Mouse (Mus musculus) liver, embryonic 14.5 days (tissue): ENCODE results near the gene March1. TPM values are rescaled to one million over a fixed set of nuclear protein-coding genes. Genes with fewer than 3 reads are reported as not detected.

Experiments used
- ATAC-seq: fragments of 200-750 bp; cut with Nextera tagmentation; 2 replicates; pipeline ENCODE4 v1.8.0; 2017; ENCODE audit warnings: moderate number of reproducible peaks, mild to moderate bottlenecking, moderate library complexity; ENCODE audit not compliant: insufficient read depth
- DNase-seq, 3 experiments: peaks; one replicate each; pipeline ENCODE4 v3.0.0-alpha.2; 2012 to 2013; ENCODE audit warnings: low read depth in 3 of 3, low spot score in 3 of 3
- H3K27ac ChIP-seq: fragments of 300-500 bp; sonication (generic); 2 replicates; pipeline ENCODE4 v1.5.1; 2014; ENCODE audit warnings: moderate library complexity, mild to moderate bottlenecking, control low read depth, inconsistent platforms
- H3K27me3 ChIP-seq: fragments of 300-500 bp; sonication (generic); 2 replicates; pipeline ENCODE4 v1.6.1; 2014; ENCODE audit warnings: mild to moderate bottlenecking, low read length, moderate library complexity; ENCODE audit not compliant: control insufficient read depth, insufficient read depth
- H3K36me3 ChIP-seq: fragments of 300-500 bp; sonication (generic); replicated peaks from 2 replicates; pipeline ENCODE4 v1.6.1; 2014; ENCODE audit warnings: low read depth; ENCODE audit not compliant: control insufficient read depth, insufficient read depth
- H3K4me1 ChIP-seq, 2 experiments: fragments of 200-500 bp in 1 of 2; fragments of 300-500 bp in 1 of 2; sonication (generic) in 1 of 2; replicated peaks; 2 replicates each; pipeline ENCODE4 v1.6.1; 2012 to 2014; ENCODE audit warnings: antibody characterized with exemption in 1 of 2, inconsistent platforms in 1 of 2, low read length in 1 of 2; ENCODE audit not compliant: control insufficient read depth in 2 of 2, insufficient read depth in 2 of 2
- H3K4me2 ChIP-seq: fragments of 300-500 bp; sonication (generic); 2 replicates; pipeline ENCODE4 v1.6.1; 2014; ENCODE audit warnings: low read depth, mild to moderate bottlenecking, control low read depth, moderate library complexity
- H3K4me3 ChIP-seq, 2 experiments: fragments of 200-500 bp in 1 of 2; fragments of 300-500 bp in 1 of 2; sonication (generic) in 1 of 2; 2 replicates each; pipeline ENCODE4 v1.5.1; 2012 to 2014; ENCODE audit warnings: low read depth in 2 of 2, low read length in 2 of 2, mild to moderate bottlenecking in 2 of 2, control low read depth in 1 of 2, inconsistent platforms in 1 of 2, moderate library complexity in 1 of 2; ENCODE audit not compliant: insufficient read depth in 1 of 2
- H3K9ac ChIP-seq: fragments of 300-500 bp; sonication (generic); replicated peaks from 2 replicates; pipeline ENCODE4 v1.6.1; 2014; ENCODE audit warnings: mild to moderate bottlenecking, control low read depth, moderate library complexity
- H3K9me3 ChIP-seq: fragments of 300-500 bp; sonication (generic); 2 replicates; pipeline ENCODE4 v1.6.1; 2016; ENCODE audit warnings: low read length, mixed read lengths; ENCODE audit not compliant: control insufficient read depth
- CTCF ChIP-seq: IDR thresholded peaks from 2 replicates; pipeline ENCODE4 v1.5.1; 2016; ENCODE audit warnings: antibody characterized with exemption, low read depth, control low read depth
- EP300 ChIP-seq: IDR thresholded peaks from 2 replicates; pipeline ENCODE4 v1.6.1; 2016; ENCODE audit warnings: antibody characterized with exemption, low read depth
- WGBS: fragments of 180-500 bp; shearing (Covaris S2); extraction: QIAGEN DNeasy Blood & Tissue Kit; methylation state at CpG from one replicate; pipeline ENCODE4 v1.1.7; 2014; ENCODE audit not compliant: insufficient replicate concordance; 5-methylcytosine and 5-hydroxymethylcytosine counted together
- polyA plus RNA-seq, 2 experiments: library from polyadenylated mRNA; depleted of rRNA in 1 of 2; stranded (reverse) in 1 of 2; unstranded in 1 of 2; fragments of >200 nt; fragmentation: Nextera tagmentation in 1 of 2; extraction: Ambion mirVana in 1 of 2; gene quantifications; 2 replicates each; pipeline versions ENCODE4 v1.2.1 to v1.2.3; 2012 to 2014

March1 gene
- polyA plus RNA-seq, 2 experiments: 0.60 to 0.94 TPM

GRCm38 (mm10) chr8:66183454-66183853 is 565.8 kb downstream of the March1 start:
- Histone ChIP-seq H3K4me2 (no peak overlapping the region), H3K4me3 (no peak overlapping the region), H3K4me1 (no peaks in the 10 kb centered on the region), H3K36me3 (no peaks in the 10 kb centered on the region), H3K9ac (no peak overlapping the region), H3K27ac (no peak overlapping the region), H3K9me3 (no peaks in the 10 kb centered on the region), H3K27me3 (no peaks in the 10 kb centered on the region)
- TF ChIP-seq CTCF (no peak), EP300 (no peak)
- WGBS: 69% methylated on average over 2 of the region's 2 CpGs
- ATAC-seq (no peak), DNase-seq (no peak)

- no peaks in the 10 kb centered on the region for H3K36me3 ChIP-seq
- H3K4me1 ChIP-seq: no peaks in the 10 kb centered on the region
- WGBS: 67% methylated on average over 2 of the region's 2 CpGs
- H3K9ac ChIP-seq: no peak overlapping the region
- no peaks in the 10 kb centered on the region for H3K9me3 ChIP-seq
- no peak overlapping the region for H3K4me3 ChIP-seq
- ATAC-seq (no peak), DNase-seq (no peak)
- no peak overlapping the region for H3K4me2 ChIP-seq
- no peak for TF ChIP-seq EP300
- H3K27ac ChIP-seq: no peak overlapping the region
- H3K27me3 ChIP-seq: no peaks in the 10 kb centered on the region
Measured at GRCm38 (mm10) chr8:66185226-66185625, 567.5 kb downstream of the March1 start.

DNA sequence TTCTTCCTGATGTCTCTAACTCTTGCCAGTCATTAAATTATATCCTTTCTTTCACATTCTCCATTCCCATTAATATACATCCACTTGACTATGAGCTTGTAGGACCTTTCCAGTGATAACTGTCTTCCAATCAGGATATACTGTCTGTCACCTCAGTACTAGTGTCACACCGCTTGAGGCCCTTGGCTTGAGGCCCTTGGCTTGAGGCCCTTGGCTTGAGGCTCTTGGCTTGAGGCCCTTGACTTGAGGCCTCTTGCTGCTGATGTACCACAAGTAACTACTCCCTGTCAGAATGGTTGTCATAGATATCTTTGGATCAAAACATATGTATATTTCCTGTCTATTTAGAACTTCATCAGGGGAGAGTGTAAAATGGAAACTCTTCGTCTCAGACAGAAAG is 576.7 kb downstream of the March1 start:
- Histone ChIP-seq H3K4me3 (no peak overlapping the region), H3K9me3 (no peaks in the 10 kb centered on the region), H3K4me2 (no peak overlapping the region), H3K27ac (no peak overlapping the region), H3K36me3 (no peaks in the 10 kb centered on the region), H3K9ac (no peak overlapping the region), H3K4me1 (no peaks in the 10 kb centered on the region), H3K27me3 (no peaks in the 10 kb centered on the region)
- TF ChIP-seq CTCF: no peak
- no peak for TF ChIP-seq EP300
- WGBS: 61% methylated on average over 2 of the region's 2 CpGs
- DNase-seq (no peak), ATAC-seq (no peak)

DNA sequence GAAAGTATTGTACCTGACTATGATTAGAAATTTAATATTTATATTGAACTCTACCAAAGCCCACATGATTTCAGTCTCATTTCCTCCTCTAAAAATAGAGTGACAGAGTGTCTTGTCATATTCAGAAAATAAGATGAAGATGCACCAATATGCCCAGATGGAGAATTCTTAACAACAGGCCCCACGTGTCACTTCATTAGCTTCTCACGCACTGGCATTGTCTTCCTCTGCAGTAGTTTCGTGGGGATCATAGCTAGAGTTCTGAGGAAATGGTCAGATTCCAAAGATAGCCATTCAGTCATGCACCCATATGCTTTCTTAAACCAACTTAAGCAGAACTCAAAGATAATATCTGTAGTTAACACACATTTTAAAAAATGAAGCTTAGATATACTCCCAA is 582.5 kb downstream of the March1 start:
- Histone ChIP-seq H3K36me3 (no peaks in the 10 kb centered on the region), H3K9me3 (no peaks in the 10 kb centered on the region), H3K4me3 (no peak overlapping the region), H3K4me2 (no peak overlapping the region), H3K9ac (no peak overlapping the region), H3K27ac (no peak overlapping the region), H3K4me1 (no peaks in the 10 kb centered on the region), H3K27me3 (no peaks in the 10 kb centered on the region)
- no peak for DNase-seq
- 50% methylated on average over 3 of the region's 3 CpGs for WGBS
- no peak for ATAC-seq
- TF ChIP-seq EP300 (no peak), CTCF (no peak)

DNA sequence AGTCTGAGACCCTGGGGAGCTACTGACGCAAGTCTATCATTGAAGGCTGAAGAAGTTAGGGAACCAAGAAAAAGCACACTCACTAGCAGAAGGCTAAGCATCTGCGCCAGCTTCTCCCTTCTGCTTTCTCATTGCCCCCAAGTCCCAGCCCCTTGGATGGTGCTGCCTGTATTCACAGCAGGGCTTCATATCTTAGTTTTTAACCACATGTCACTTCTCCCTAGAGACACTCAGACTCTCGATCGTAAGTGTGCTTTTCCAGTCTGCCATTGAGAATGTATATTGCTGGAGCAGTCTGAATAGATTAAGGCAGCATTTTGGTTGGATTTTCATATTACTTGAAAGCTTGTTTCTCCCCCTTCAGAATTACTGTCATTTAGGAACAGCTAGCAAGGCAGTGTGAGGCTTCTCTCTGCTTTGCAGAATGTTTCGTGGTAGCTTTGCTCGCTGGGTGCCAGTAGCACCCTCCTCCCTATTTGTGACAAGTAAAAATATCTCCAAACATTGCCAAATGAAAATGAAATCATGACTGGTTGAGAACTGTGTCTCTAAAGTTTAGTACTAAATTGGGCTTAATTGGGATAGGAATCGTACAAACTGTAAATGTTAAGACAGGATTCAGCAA is 586.2 kb downstream of the March1 start:
- no peak overlapping the region for H3K9ac ChIP-seq
- ATAC-seq (no peak), DNase-seq (no peak)
- H3K4me2 ChIP-seq: no peak overlapping the region
- WGBS: 69% methylated on average over 7 of the region's 7 CpGs
- H3K36me3 ChIP-seq: no peaks in the 10 kb centered on the region
- TF ChIP-seq EP300: no peak
- TF ChIP-seq CTCF: no peak
- no peaks in the 10 kb centered on the region for H3K27me3 ChIP-seq
- H3K4me1 ChIP-seq: no peaks in the 10 kb centered on the region
- H3K4me3 ChIP-seq: no peak overlapping the region
- no peaks in the 10 kb centered on the region for H3K9me3 ChIP-seq
- no peak overlapping the region for H3K27ac ChIP-seq
